Mouse (Mus musculus): ENCODE measurements around the gene 1700016C15Rik.

The 1700016C15Rik gene

DNA sequence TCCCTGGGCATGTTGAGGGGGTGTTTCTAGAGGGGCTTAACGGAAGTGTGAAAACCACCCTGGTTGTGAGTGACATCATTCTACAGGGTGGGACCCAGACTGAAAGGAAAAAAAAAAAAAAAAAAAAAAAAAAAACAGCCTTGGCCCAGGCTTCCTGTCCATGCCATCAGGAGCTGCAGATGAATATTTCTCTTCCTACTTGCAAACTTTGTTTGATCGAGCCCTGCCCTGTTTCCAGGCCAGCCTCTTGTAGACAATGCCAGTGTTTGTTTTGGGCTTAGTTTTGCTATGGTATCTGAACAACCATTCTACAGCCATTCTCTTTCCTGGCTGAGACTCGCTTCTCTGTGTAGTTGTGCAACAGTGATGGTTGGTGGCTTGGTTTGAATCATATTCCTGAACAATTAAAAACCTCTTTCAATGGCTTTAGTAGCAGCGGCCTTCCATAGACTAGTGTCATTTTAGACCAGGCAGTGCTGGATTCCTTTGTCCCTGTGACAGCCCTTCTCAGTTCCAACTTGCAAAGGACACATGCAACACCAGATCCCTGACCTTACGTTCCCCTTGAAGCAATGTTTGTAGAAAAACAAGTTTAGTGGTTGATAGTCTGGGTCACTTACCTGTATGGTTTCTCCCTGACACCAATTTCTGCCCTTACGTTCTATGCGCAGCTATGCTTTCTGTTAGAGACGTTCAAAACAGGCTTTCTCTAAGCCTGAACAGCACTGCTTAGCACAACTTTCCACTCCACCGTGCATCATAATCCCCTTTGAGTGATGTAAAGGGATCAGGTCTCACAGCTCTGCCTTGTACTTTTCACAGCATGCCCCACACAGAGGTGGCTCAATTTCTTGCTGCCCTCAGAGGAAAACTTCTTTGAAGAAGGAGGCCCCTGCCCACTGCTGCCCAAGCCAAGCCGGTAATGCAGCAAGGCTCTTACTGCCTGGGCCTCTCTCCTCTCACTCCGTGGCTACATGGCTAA lies at the start of gene 1700016C15Rik:
Gene 1700016C15Rik, plus strand, starts transcription at position 772 of the 982 bp plus-strand sequence.
- in situ Hi-C loops (cut with MseI, MboI), result no loop called here

- in situ Hi-C loops (cut with MseI, MboI), result loop anchor here in 1 of 2 experiments (10.0 kb wide), 1 partner anchor 266 kb away; no protein-coding TSS in a partner anchor
These were observed 48.4 kb upstream of the 1700016C15Rik start for GRCm38 (mm10) chr1:177681239-177681638.

GRCm38 (mm10) chr1:177683931-177684836 lies 45.4 kb upstream of the 1700016C15Rik start:
- in situ Hi-C loops (cut with MseI, MboI), result loop anchor here in 1 of 2 experiments (10.0 kb wide), 1 partner anchor 269 kb away; no protein-coding TSS in a partner anchor

DNA sequence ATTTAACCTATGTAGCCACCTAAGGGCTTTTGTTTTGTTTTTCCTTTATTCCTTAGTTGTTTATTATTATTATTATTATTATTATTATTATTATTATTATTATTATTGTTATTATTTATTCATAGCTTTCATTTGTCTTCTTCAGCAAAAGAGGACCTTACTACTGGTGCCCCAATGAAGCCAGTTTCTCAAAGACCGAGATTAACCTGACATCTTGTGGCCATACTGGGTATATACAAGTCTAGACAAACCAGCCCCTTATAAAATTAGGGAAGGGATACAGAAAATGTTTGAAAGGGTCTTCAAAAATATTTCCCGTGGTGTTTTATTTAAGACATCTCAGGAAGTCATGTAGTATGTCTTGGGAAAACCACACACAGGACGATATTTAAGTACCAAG lies 44.7 kb upstream of the 1700016C15Rik start:
- in situ Hi-C loops (cut with MseI, MboI), result loop anchor here in 1 of 2 experiments (10.0 kb wide), 1 partner anchor 270 kb away; no protein-coding TSS in a partner anchor

DNA sequence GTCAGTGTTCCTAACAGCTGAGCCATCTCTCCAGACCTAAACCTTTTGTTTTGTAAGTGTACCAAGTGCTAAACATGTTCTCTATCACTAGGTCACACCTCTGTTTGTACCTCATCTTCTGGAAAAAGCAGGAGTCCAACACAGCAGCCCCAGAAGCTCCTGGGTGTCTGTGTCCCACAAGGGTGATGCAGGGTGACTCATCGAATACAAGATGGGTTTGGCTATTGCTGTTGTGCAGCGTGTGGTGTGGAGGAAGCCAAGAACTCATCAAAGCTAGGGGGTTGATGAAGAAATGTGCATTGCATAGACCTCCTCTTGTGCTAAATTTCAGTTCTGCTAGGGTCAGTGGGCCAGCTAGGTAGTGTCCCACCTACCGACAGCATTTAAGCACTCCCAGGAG lies 43.5 kb upstream of the 1700016C15Rik start:
- in situ Hi-C loops (cut with MseI, MboI), result loop anchor here in 1 of 2 experiments (10.0 kb wide), 1 partner anchor 271 kb away; no protein-coding TSS in a partner anchor

GRCm38 (mm10) chr1:177686982-177687381 lies 42.6 kb upstream of the 1700016C15Rik start:
- in situ Hi-C loops (cut with MseI, MboI), result loop anchor here in 1 of 2 experiments (10.0 kb wide), 1 partner anchor 272 kb away; no protein-coding TSS in a partner anchor

GRCm38 (mm10) chr1:177692491-177692890 lies 37.1 kb upstream of the 1700016C15Rik start:
- in situ Hi-C loops (cut with MseI, MboI), result loop anchor here (10.0 kb wide), 2 partner anchors 808 to 818 kb away; no protein-coding TSS in a partner anchor

GRCm38 (mm10) chr1:177693486-177694252 lies 35.9 kb upstream of the 1700016C15Rik start:
- in situ Hi-C loops (cut with MseI, MboI), result loop anchor here (10.0 kb wide), 2 partner anchors 809 to 819 kb away; no protein-coding TSS in a partner anchor

- in situ Hi-C loops (cut with MseI, MboI), result no loop called here
These were observed 29.1 kb upstream of the 1700016C15Rik start for GRCm38 (mm10) chr1:177700560-177700959.

DNA sequence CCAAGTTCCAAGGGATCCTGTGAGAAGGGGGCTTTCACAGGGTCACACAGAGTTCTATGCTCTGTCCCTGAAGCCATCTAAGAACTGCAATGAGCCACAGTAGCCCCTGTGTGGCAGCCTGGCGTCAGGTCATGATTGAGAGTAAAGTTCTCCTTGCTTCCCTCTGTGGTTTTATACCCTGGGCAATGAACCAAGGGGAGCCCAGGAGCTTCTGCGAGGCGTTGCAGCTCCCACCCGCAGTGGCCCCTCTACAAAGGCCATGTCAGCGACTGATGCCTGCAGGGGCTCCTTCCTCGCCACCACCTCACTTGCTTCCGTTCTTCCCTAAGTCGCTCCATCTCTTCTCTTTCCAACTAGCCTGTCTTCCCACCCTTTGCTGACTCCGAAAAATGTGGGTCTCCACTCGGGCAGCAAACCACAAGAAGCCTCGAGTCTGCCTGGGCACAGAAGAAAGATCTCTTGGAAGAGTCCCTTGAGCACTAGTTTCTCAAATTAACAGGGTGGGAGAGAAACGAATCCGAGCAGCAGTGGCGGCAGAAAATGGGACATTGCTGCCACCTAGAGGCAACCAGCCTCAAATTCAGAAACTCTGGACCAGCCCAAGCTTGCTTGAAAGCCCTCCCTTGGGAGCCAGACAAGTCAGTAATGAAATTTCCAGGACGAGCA lies 27.0 kb upstream of the 1700016C15Rik start:
- in situ Hi-C loops (cut with MseI, MboI), result no loop called here

DNA sequence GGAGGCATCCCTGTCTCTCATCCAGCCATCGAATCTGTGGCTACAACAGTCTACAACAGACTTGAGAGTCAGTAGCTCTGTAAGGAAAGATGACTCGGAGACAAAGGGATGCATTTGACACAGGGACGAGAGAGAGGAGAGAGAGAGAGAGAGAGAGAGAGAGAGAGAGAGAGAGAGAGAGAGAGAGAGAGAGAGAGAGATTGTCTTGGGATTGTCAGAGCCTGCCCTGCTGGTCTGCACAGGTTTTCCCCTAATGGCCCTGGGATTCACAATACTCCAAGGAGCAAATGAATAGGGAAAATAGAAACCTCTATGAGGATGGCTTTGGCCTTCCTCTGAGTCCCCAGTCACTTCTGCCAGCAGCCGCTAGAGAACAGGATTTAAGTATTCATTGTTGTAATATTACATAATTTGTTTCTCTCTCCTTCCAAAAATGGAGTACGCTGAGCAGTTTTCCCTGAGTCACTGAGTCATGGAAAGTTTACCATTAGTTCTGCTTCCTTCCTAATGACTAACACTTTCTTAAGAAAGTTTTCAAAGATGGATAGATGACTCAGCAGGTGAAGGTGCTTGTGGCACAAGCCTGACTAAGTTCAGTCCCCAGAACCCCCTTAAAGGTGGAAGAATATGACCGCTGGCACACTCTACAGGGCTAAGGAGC lies 26.3 kb upstream of the 1700016C15Rik start:
- in situ Hi-C loops (cut with MseI, MboI), result no loop called here

GRCm38 (mm10) chr1:177705204-177705603 lies 24.4 kb upstream of the 1700016C15Rik start:
- in situ Hi-C loops (cut with MseI, MboI), result no loop called here

GRCm38 (mm10) chr1:177707571-177707970 lies 22.0 kb upstream of the 1700016C15Rik start:
- in situ Hi-C loops (cut with MseI, MboI), result no loop called here

DNA sequence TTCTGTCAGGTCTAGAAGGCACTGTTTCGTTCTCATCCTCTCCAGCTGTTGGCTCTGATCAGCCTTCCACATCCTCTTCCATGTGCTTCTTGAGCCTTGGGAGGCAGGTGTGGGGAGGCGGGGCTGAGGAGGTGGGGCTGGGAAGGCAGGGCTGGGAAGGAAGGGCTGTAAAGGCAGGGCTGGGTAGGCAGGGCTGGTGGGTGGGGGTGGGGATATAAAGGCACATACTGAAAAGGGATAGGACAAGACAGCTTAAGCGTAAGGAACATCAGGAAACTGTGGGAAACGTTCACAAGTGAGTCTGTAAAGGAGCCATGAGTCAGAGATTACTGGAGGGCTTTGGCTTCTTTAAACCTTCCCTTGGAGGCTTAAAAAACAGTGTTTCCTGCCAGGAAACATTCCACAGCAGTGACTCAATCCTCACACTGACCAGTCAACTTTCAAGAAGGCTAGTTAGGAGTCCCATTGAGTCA lies 21.0 kb upstream of the 1700016C15Rik start:
- in situ Hi-C loops (cut with MseI, MboI), result no loop called here

DNA sequence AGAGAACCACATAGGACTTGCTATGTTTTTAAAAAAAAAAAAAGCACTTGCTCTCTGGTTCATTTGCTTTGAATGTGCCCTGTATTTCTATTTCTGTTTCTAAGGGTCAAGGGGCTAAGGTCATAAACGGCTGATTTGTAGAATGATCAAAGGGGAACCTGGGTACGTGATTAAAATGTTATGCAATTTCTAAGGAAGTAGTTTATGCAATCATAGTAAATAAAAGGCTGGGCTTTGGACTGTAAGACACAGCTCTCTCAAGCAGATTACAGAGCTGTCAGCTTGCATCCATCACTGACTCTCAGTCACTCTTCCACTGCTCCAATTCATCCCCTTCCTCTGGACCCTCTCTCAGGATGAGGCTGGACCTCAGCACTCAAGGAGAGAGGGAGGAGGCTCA lies 18.6 kb upstream of the 1700016C15Rik start:
- in situ Hi-C loops (cut with MseI, MboI), result no loop called here

DNA sequence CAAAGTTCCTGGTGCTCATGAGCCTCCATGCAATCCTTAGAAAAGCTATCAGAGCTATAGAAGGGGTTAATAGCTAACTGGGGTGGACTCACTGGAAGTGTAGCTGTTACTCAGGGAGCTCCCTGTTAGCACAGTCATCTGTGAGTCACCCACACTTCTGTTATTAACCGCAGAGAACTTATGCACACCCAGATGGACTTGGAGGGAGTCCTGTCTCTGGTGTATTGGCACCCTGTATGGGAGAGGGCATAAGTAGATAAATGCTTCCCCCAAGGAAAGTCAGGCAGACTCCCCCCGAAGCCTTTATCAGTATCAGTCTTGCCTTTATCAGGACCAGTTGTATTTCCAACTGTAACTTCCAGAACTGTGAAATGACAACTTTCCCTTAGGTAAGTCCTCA lies 18.2 kb upstream of the 1700016C15Rik start:
- in situ Hi-C loops (cut with MseI, MboI), result no loop called here

DNA sequence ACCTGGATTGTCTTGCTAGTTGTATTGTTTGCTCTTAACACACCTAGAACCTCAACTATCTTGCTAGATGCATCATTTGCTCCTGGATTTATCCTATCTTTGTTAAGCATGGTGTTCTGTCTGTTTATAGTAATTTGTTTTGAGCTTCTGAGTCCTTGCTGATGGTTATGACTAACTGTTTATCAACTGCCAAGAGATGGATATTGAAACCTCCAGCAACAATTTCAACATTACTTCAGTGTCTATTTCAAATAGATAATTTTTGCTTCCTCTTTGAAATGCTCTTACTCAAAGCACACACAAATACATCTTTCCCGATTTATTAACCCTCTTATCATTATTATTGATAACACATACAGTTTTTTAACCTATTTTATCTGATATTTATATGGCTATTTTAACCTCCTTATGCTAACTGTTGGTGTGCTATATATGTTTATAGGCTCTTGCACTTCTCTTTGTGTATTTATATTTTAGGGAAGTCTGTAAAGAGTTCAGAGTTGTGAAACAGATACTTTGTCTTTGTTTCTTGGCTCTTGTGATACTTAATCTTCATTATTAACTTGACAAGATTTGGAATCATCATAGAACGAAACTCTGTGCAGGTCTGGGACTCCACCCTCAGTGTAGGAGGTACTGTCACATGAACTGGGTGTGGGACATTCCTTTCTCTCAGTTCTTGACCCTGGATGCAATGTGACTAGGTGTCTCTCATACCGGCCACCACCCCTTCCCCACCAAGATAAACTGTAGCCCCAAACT lies 15.8 kb upstream of the 1700016C15Rik start:
- in situ Hi-C loops (cut with MseI, MboI), result no loop called here

- in situ Hi-C loops (cut with MseI, MboI), result no loop called here
These were observed 15.1 kb upstream of the 1700016C15Rik start for GRCm38 (mm10) chr1:177714397-177715012.
